Comparison of ENCODE assay signal across 10 mouse cellular contexts in genomic region chr16:29575620-29576019, GRCm38 (mm10). TPM values are rescaled to one million over a fixed set of nuclear protein-coding genes. Genes with fewer than 3 reads are reported as not detected.
A peak's percentile ranks its signal among the peaks of the same experiment; 100 is the strongest.
DNase-seq lines count a peak whose midpoint lies in the region; ATAC-seq and TF ChIP-seq lines count a peak whose summit lies in the region.
"Had no signal": no experiment of that assay in that cellular context is flagged by ENCODE, and none has a peak within 500 bp of the region (broad histone marks: within the 10 kb centered on the region; RNA-seq: fewer than 3 reads in every experiment).

No protein-coding gene starts in this region.

- peaks cover 4% of the 10 kb centered on the region; the same call in 1 of the 2 replicates for H3K4me1 ChIP-seq in hindbrain, postnatal 0 days (ENCODE audit: insufficient read depth, low read length)
- peaks cover 9% of the 10 kb centered on the region for H3K4me1 ChIP-seq in hindbrain, embryonic 13.5 days (replicated peaks)
- H3K4me1 ChIP-seq in neural tube, embryonic 11.5 days (ENCODE audit: control insufficient read depth, insufficient read depth, low read length): peaks cover 5% of the 10 kb centered on the region; the same call in 1 of the 2 replicates
- H3K4me1 ChIP-seq in neural tube, embryonic 15.5 days: peaks cover 12% of the 10 kb centered on the region
- peaks cover 8% of the 10 kb centered on the region for H3K4me1 ChIP-seq in forebrain, embryonic 15.5 days

- no peaks in the 10 kb centered on the region for H3K36me3 ChIP-seq in hindbrain, postnatal 0 days (ENCODE audit: insufficient read depth, low read length)
- no peaks in the 10 kb centered on the region for H3K36me3 ChIP-seq in hindbrain, embryonic 13.5 days
- no peaks in the 10 kb centered on the region for H3K36me3 ChIP-seq in neural tube, embryonic 11.5 days (ENCODE audit: control insufficient read depth, insufficient read depth, low read length)
- no peaks in the 10 kb centered on the region for H3K36me3 ChIP-seq in neural tube, embryonic 15.5 days
- H3K36me3 ChIP-seq in forebrain, embryonic 15.5 days: no peaks in the 10 kb centered on the region

- H3K4me3 ChIP-seq in hindbrain, postnatal 0 days (ENCODE audit: low read length): no peak overlapping the region
- H3K4me3 ChIP-seq in hindbrain, embryonic 13.5 days: no peak overlapping the region
- H3K4me3 ChIP-seq in neural tube, embryonic 11.5 days (ENCODE audit: low read depth, low read length): no peak overlapping the region
- H3K4me3 ChIP-seq in neural tube, embryonic 15.5 days (replicated peaks): no peak overlapping the region
- H3K4me3 ChIP-seq in forebrain, embryonic 15.5 days: no peak overlapping the region

- H3K4me2 ChIP-seq in hindbrain, postnatal 0 days (ENCODE audit: low read depth, low read length): no peak overlapping the region
- H3K4me2 ChIP-seq in hindbrain, embryonic 13.5 days: no peak overlapping the region
- H3K4me2 ChIP-seq in neural tube, embryonic 11.5 days (ENCODE audit: low read depth): no peak overlapping the region
- no peak overlapping the region for H3K4me2 ChIP-seq in neural tube, embryonic 15.5 days
- no peak overlapping the region for H3K4me2 ChIP-seq in forebrain, embryonic 15.5 days (replicated peaks)

- peak; percentile 79 for DNase-seq in hindbrain, postnatal 0 days (ENCODE audit: low spot score)
- DNase-seq in neural tube, embryonic 11.5 days (ENCODE audit: low spot score): peak; percentile 36
- peak; percentile 67 for DNase-seq in brain, adult 2 months (ENCODE audit: low read depth, low spot score)
- DNase-seq in right cerebral cortex, postnatal 4 days: peak; percentile 22
- no peak for DNase-seq in urinary bladder, adult 18-20 months (ENCODE audit: low spot score in 2 of 2)
- DNase-seq: heart, adult 11 months had no signal

- no peak overlapping the region for H3K27ac ChIP-seq in hindbrain, postnatal 0 days
- no peak overlapping the region for H3K27ac ChIP-seq in hindbrain, embryonic 13.5 days
- no peak overlapping the region for H3K27ac ChIP-seq in neural tube, embryonic 11.5 days (ENCODE audit: low read depth, low read length)
- no peak overlapping the region for H3K27ac ChIP-seq in neural tube, embryonic 15.5 days (replicated peaks)
- H3K27ac ChIP-seq in forebrain, embryonic 15.5 days (replicated peaks): no peak overlapping the region

- 9% methylated on average over 5 of the region's 5 CpGs for WGBS in hindbrain, postnatal 0 days
- WGBS in hindbrain, embryonic 13.5 days: 13% methylated on average over 5 of the region's 5 CpGs
- 13% methylated on average over 5 of the region's 5 CpGs for WGBS in neural tube, embryonic 11.5 days
- 15% methylated on average over 5 of the region's 5 CpGs for WGBS in neural tube, embryonic 15.5 days
- WGBS in forebrain, embryonic 15.5 days: 14% methylated on average over 5 of the region's 5 CpGs

- no peaks in the 10 kb centered on the region for H3K9me3 ChIP-seq in hindbrain, postnatal 0 days (ENCODE audit: low read length)
- no peaks in the 10 kb centered on the region for H3K9me3 ChIP-seq in hindbrain, embryonic 13.5 days
- no peaks in the 10 kb centered on the region for H3K9me3 ChIP-seq in neural tube, embryonic 11.5 days (ENCODE audit: control insufficient read depth, low read length)
- H3K9me3 ChIP-seq in neural tube, embryonic 15.5 days (replicated peaks): no peaks in the 10 kb centered on the region
- no peaks in the 10 kb centered on the region for H3K9me3 ChIP-seq in forebrain, embryonic 15.5 days

- TF ChIP-seq CTCF in hindbrain, postnatal 0 days (IDR thresholded peaks at IDR 0.05; ENCODE audit: low read depth): peak; percentile 85

- H3K27me3 ChIP-seq in hindbrain, postnatal 0 days (ENCODE audit: insufficient read depth, low read length): no peaks in the 10 kb centered on the region
- H3K27me3 ChIP-seq in hindbrain, embryonic 13.5 days: no peaks in the 10 kb centered on the region
- no peaks in the 10 kb centered on the region for H3K27me3 ChIP-seq in neural tube, embryonic 11.5 days (ENCODE audit: control insufficient read depth, insufficient read depth, low read length)
- H3K27me3 ChIP-seq in neural tube, embryonic 15.5 days (replicated peaks): no peaks in the 10 kb centered on the region
- H3K27me3 ChIP-seq in forebrain, embryonic 15.5 days: 0 out of 2 replicates have a peak, but pooled peaks cover 2% of the 10 kb centered on the region

- no peak overlapping the region for H3K9ac ChIP-seq in hindbrain, postnatal 0 days (replicated peaks; ENCODE audit: low read length)
- H3K9ac ChIP-seq in hindbrain, embryonic 13.5 days: no peak overlapping the region
- H3K9ac ChIP-seq in neural tube, embryonic 11.5 days (ENCODE audit: low read length): no peak overlapping the region
- H3K9ac ChIP-seq in neural tube, embryonic 15.5 days (replicated peaks): no peak overlapping the region
- H3K9ac ChIP-seq in forebrain, embryonic 15.5 days (replicated peaks): no peak overlapping the region

- ATAC-seq in hindbrain, postnatal 0 days: 0 out of 2 replicates have a peak, but pooled peaks have one; percentile 39
- no peak for ATAC-seq in hindbrain, embryonic 13.5 days (ENCODE audit: low FRiP score)
- no peak for ATAC-seq in neural tube, embryonic 11.5 days (ENCODE audit: insufficient read depth, low FRiP score, low TSS enrichment)
- ATAC-seq in neural tube, embryonic 15.5 days (ENCODE audit: low FRiP score): no peak
- no peak for ATAC-seq in forebrain, embryonic 15.5 days (replicated peaks)

RNA-seq across cellular contexts. Expression of gene Opa1, which starts 3.5 kb away (rescaled TPM):
- 67.2 and 73.8 TPM in 2 replicates for total RNA-seq in hindbrain, postnatal 0 days (2014; rRNA removed)
- 42.2 and 42.4 TPM in 2 replicates for polyA plus RNA-seq in hindbrain, postnatal 0 days (2015; fragmentation: Nextera tagmentation; extraction: Ambion mirVana)
- polyA plus RNA-seq in hindbrain, embryonic 13.5 days (2015; fragmentation: Nextera tagmentation; extraction: Ambion mirVana): 42.4 and 43.1 TPM in 2 replicates
- 55.3 and 55.7 TPM in 2 replicates for polyA plus RNA-seq in neural tube, embryonic 11.5 days (2014; fragmentation: Nextera tagmentation; extraction: Ambion mirVana)
- 36.5 and 39.3 TPM in 2 replicates for polyA plus RNA-seq in neural tube, embryonic 15.5 days (2015; fragmentation: Nextera tagmentation; extraction: Ambion mirVana)
- polyA plus RNA-seq in forebrain, embryonic 15.5 days (2015; fragmentation: Nextera tagmentation; extraction: Ambion mirVana): 45.2 and 45.4 TPM in 2 replicates

RNA-seq across cellular contexts. Expression of gene Atp13a4, which starts 31.0 kb away (rescaled TPM):
- total RNA-seq in hindbrain, postnatal 0 days (2014; rRNA removed): 2.8 and 7.2 TPM in 2 replicates
- polyA plus RNA-seq in hindbrain, postnatal 0 days (2015; fragmentation: Nextera tagmentation; extraction: Ambion mirVana): 5.1 and 5.7 TPM in 2 replicates
- polyA plus RNA-seq in hindbrain, embryonic 13.5 days (2015; fragmentation: Nextera tagmentation; extraction: Ambion mirVana): 0.47 and 0.99 TPM in 2 replicates
- 0.05 and 0.25 TPM in 2 replicates for polyA plus RNA-seq in neural tube, embryonic 11.5 days (2014; fragmentation: Nextera tagmentation; extraction: Ambion mirVana)
- 0.64 and 0.90 TPM in 2 replicates for polyA plus RNA-seq in neural tube, embryonic 15.5 days (2015; fragmentation: Nextera tagmentation; extraction: Ambion mirVana)
- 1.2 and 1.4 TPM in 2 replicates for polyA plus RNA-seq in forebrain, embryonic 15.5 days (2015; fragmentation: Nextera tagmentation; extraction: Ambion mirVana)
- polyA plus RNA-seq: limb, embryonic 11.5 days had no signal

Comparison
In these comparisons a context has a peak if more than half of its experiments do, and no peak if none do; other contexts are left out.
1. DNase-seq: peak in hindbrain, postnatal 0 days (single experiment), neural tube, embryonic 11.5 days (single experiment), brain, adult 2 months (single experiment) and right cerebral cortex, postnatal 4 days (single experiment); none in urinary bladder, adult 18-20 months (0 of 2).